Mouse (Mus musculus) embryonic fibroblast, embryonic 13.5 days (primary cell): ENCODE measurements around the gene Rhof. TPM values are rescaled to one million over a fixed set of nuclear protein-coding genes. Genes with fewer than 3 reads are reported as not detected.

Experiments
- H3K27ac ChIP-seq: 2 replicates; pipeline ENCODE4 v1.5.1; 2012; ENCODE audit warnings: low read length, control low read depth, inconsistent platforms; ENCODE audit not compliant: insufficient read depth
- H3K4me1 ChIP-seq: 2 replicates; pipeline ENCODE4 v1.6.1; 2011; ENCODE audit warnings: low read length; ENCODE audit not compliant: control insufficient read depth, insufficient read depth
- H3K4me3 ChIP-seq: 2 replicates; pipeline ENCODE4 v1.5.1; 2011; ENCODE audit warnings: mild to moderate bottlenecking, control low read depth, low read length; ENCODE audit not compliant: insufficient read depth
- CTCF ChIP-seq: IDR thresholded peaks from 2 replicates; pipeline ENCODE4 v1.5.1; 2011; ENCODE audit warnings: mild to moderate bottlenecking, control low read depth, low read length, moderate library complexity, borderline replicate concordance; ENCODE audit not compliant: insufficient read depth
- POLR2A ChIP-seq: IDR thresholded peaks from 2 replicates; pipeline ENCODE4 v1.6.1; 2011; ENCODE audit warnings: low read depth, mild to moderate bottlenecking, control low read depth, low read length, moderate library complexity
- polyA plus RNA-seq: library from polyadenylated mRNA; stranded (reverse); fragments of >200 nt; gene quantifications from 2 replicates; pipeline ENCODE4 v1.2.4, GENCODE M21; 2011; ENCODE audit warnings: low read depth; ENCODE audit not compliant: missing spikeins, insufficient read length

Rhof gene
- polyA plus RNA-seq, 1 experiment = 2.3 TPM

- peak overlapping the region; percentile 35 for H3K4me3 ChIP-seq
- peaks cover 11% of the 10 kb centered on the region for H3K4me1 ChIP-seq
- TF ChIP-seq CTCF (no peak), POLR2A (peak; percentile 55)
- H3K27ac ChIP-seq = peak overlapping the region; percentile 100
These were observed 4.8 kb upstream of the Rhof start for GRCm38 (mm10) chr5:123137044-123137909.

- peaks cover 11% of the 10 kb centered on the region for H3K4me1 ChIP-seq
- H3K4me3 ChIP-seq = peak overlapping the region; percentile 29
- TF ChIP-seq POLR2A (peak; percentile 63), CTCF (no peak)
- peak overlapping the region; percentile 100 for H3K27ac ChIP-seq
These were observed 4.0 kb upstream of the Rhof start for GRCm38 (mm10) chr5:123136361-123137043.

DNA sequence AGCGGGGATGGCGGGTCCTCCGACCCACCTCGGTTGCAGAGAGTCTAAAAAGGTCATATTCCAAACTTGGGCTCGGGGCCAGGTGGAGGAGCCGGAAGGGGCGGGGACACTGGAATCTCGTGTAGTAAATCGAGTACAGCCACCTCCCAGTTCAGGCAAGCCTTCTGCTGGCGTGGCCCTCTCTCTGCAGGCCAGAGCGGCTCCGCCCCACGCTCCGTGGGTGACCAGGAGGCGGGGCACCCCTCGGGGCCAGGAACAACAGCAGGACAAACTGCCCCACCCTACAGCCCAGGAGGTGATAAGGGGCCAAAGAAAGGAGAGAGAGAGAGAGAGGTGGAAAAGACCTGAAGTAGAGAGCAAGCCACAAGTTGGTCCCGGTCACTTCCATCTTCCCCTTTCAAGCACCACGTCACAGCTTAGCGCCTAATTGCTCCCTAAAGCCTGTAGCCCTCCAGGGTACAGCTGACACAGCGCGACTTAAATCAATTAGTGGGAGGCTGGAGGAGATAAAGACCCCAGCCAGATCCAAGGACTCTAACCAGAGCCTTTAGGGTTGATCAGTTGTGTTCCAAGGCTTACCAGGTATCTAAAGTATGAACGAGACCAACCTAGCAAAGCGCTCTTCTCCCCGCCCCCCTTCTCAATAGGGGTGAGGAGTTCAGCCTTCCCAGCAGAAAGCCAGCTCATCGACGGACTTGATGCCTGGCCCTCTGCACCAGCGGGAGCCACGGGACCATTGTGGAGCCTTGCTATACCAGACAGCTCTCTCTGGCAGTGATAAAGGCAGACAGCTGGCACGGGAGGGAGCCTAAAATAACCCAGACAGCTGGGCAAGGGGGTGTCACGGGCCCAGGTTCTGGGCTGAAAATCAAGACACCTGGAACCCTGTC, 3.2 kb upstream of the Rhof start:
- TF ChIP-seq CTCF (no peak), POLR2A (peak; percentile 57)
- peak overlapping the region; percentile 18 for H3K4me3 ChIP-seq
- peaks cover 11% of the 10 kb centered on the region for H3K4me1 ChIP-seq
- peak overlapping the region; percentile 100 for H3K27ac ChIP-seq

GRCm38 (mm10) chr5:123134875-123135382, 2.4 kb upstream of the Rhof start:
- no peak for TF ChIP-seq CTCF
- TF ChIP-seq POLR2A = no peak
- Histone ChIP-seq H3K27ac (peak overlapping the region; percentile 89), H3K4me3 (peak overlapping the region; percentile 18)

GRCm38 (mm10) chr5:123134186-123134874, 1.8 kb upstream of the Rhof start:
- H3K4me1 ChIP-seq = peaks cover 11% of the 10 kb centered on the region
- TF ChIP-seq POLR2A (peak; percentile 22; the same call in 1 of the 2 replicates), CTCF (no peak)
- H3K27ac ChIP-seq = peak overlapping the region; percentile 89
- no peak overlapping the region for H3K4me3 ChIP-seq

More at GRCm38 (mm10) chr5:123134875-123135382, 2.4 kb upstream of the Rhof start:
- H3K4me1 ChIP-seq = peaks cover 11% of the 10 kb centered on the region

- 0 out of 2 replicates have a peak overlapping the region, but pooled peaks have one; percentile 11 for H3K4me3 ChIP-seq
- TF ChIP-seq POLR2A (no peak), CTCF (no peak)
- peak overlapping the region; percentile 28 for H3K27ac ChIP-seq
- H3K4me1 ChIP-seq = peaks cover 11% of the 10 kb centered on the region
These were observed 1.3 kb upstream of the Rhof start for GRCm38 (mm10) chr5:123133784-123134143.

GRCm38 (mm10) chr5:123133083-123133783, 741 bp upstream of the Rhof start:
- peak overlapping the region; percentile 28 for H3K27ac ChIP-seq

DNA sequence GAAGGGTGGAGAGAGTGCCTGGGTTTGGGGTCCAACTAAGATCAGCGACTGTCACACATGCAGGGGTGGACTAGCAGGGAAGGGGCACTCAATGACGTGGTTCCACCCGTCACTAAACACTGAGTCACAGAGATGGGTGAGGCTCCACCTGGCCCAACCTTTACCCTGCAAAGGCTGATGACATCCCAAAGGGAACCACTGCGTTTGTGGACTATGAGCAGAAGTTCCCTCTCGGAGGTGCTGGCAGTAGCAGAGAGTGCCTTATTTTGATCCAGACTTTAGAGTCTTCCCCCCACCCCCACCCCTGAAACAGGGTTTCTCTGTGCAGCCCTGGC, 1.7 kb downstream of the Rhof start:
- Histone ChIP-seq H3K4me1 (peaks cover 11% of the 10 kb centered on the region), H3K27ac (no peak overlapping the region), H3K4me3 (no peak overlapping the region)
- no peak for TF ChIP-seq CTCF
- TF ChIP-seq POLR2A = no peak

More at GRCm38 (mm10) chr5:123133083-123133783, 741 bp upstream of the Rhof start:
- Histone ChIP-seq H3K4me1 (peaks cover 11% of the 10 kb centered on the region), H3K4me3 (0 out of 2 replicates have a peak overlapping the region, but pooled peaks have one; percentile 11)
- TF ChIP-seq CTCF = peak; percentile 94
- TF ChIP-seq POLR2A = no peak
